Mouse (Mus musculus) T-helper 17 cell (primary cell): ENCODE results near the gene Trp53i13.
"Not testable (repeated sequence)": the region's sequence is repeated elsewhere in the genome, so short reads cannot be mapped to it uniquely, and the experiment has no call there.

Experiments
- in situ Hi-C, 2 experiments: fragments of 300-600 bp; cut with MboI, MseI; formaldehyde crosslinking; loops; 1 replicate in 1 of 2; 2 replicates in 1 of 2; pipeline ENCODE4 v1.15.1; 2025; ENCODE audit warnings: high pct_unique_total_duplicates in 2 of 2

Trp53i13 gene

DNA sequence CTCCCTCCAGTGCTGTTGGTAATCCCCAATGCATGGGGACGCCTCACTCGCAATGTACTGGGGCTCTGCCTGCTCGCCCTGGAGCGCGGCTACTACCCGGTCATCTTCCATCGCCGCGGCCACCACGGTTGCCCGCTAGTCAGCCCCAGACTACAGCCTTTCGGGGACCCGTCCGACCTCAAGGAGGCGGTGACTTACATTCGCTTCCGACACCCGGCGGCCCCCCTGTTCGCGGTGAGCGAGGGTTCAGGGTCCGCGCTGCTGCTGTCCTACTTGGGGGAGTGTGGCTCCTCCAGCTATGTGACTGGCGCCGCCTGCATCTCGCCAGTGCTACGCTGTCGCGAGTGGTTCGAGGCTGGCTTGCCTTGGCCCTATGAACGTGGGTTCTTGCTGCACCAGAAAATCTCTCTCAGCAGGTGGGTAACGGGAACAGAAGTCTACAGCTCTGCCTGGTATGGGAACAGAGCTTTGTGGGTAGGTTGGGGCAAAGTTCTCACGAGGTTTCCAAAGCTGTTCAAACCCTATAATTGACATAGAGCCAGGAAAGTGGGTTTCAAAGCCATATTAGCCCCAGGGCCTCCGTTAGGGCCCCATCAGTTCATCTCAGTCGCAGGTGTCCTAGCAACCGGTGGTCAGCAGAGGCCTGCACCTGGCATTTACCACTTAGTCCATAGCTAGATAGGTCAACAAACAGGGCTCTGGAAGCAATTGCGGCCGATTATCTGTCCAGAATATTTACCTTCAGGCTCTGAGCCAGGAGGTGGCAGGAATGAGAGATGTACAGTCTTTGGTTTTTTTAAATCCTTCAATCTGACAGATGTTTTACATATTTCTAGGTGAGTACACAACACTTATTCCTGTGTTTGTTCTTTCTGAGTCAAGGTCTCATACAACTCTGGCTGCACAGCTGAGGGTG is at the start of gene Trp53i13:
Trp53i13 (minus strand) TSS at position 344 of the 916 bp plus-strand sequence.
- in situ Hi-C loops = no loop called here

DNA sequence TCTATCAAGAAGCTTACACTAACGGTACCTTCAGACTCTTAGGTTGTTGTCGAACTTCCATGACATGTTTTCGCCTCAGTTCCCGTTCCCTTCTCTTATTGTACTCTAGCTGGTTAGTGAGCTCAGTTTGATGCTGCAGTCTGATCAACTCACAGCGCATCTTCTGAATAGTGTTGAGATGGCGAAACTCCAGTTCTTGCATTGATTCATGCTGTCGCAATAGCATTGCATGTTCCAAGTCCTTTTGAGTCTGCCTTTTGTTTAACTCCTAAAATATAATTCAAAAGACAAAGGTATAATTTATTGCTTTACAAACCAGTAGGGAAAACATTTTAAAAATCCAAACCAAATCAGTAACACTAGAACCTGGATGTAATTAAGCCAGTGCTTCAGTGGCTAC is 29.5 kb upstream of the Trp53i13 start:
- in situ Hi-C loops = loop anchor here in 1 of 2 experiments (10.0 kb wide), 1 partner anchor 760 kb away; no protein-coding TSS in a partner anchor

DNA sequence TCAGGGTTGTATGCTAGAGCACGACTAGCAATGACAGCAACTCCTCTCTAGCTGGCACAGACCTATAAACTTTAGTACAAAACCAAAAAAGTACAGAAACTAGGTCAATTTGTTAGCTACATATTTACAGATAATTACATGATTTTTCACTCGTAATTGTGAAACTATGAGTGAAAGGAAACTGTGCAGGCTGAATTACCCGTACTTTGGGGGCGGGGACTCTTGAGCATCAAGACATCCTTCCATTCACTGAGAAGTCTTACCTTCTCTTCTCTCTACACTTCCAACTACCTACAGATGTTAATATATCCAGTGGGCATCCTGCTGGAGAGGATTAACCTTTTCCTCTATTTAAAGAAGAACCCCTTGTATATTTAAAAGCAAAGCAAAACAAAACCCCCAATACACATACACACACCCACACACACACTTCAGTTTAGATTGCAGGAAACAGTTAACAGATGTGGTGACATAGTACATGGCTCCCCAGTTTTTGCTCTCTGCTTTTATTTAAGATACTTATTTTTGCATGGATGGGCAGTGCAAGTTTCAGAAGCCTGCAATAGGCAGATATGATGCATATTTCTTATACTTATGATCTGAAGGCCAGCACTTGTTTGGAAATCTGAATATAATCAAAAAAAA is 16.5 kb upstream of the Trp53i13 start:
- in situ Hi-C loops = no loop called here

DNA sequence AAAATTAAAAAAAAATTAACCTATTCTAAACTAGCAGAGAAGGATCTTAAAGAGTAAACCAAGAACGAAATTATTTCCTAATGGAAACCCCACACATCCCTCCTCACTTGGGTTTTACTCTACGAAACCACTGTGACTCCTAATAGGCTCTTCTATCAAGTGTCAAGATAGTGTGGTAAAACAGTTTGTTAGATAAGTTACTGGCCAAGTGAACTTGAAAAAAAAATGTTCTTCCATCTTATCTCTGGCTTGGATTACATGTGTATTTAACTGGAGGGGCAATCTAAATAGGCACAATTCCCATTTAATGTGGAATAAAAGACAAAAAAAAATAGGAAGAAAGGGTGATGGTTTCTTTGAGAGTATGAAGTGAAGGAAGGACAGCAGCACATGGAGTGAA is 15.1 kb upstream of the Trp53i13 start:
- in situ Hi-C loops = no loop called here

DNA sequence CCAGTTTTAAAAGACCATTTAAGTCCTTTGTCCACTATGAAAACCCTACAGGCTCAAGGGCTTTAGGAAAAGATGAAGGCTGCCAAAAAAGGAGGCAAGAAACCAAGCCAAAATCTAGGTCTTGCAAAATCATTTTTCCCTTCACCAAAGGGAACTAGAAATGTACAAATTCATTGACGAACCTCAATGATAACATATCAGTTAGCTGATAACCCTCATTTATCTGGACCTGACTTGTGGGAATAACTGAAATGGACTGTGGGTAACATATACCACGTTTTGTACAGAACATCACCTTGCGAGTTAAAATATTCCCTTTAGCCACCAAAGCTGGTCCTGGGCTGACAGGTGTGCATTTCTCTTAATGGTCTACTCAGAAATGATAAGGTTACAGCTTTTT is 13.9 kb upstream of the Trp53i13 start:
- in situ Hi-C loops = no loop called here

DNA sequence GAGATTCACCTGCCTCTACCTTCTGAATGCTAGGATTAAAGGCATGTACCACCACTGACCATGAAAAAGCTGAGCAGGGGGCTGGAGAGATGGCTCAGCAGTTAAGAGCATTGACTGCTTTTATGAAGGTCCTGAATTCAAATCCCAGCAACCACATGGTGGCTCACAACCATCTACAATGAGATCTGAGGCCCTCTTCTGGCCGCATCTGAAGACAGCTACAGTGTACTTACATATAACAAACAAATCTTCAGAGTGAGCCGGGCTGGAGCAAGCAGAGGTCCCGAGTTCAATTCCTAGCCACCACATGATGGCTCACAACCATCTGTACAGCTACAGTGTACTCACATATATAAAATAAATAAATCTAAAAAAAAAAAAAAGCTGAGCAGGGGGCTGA is 12.6 kb upstream of the Trp53i13 start:
- in situ Hi-C loops = not testable (repeated sequence)

DNA sequence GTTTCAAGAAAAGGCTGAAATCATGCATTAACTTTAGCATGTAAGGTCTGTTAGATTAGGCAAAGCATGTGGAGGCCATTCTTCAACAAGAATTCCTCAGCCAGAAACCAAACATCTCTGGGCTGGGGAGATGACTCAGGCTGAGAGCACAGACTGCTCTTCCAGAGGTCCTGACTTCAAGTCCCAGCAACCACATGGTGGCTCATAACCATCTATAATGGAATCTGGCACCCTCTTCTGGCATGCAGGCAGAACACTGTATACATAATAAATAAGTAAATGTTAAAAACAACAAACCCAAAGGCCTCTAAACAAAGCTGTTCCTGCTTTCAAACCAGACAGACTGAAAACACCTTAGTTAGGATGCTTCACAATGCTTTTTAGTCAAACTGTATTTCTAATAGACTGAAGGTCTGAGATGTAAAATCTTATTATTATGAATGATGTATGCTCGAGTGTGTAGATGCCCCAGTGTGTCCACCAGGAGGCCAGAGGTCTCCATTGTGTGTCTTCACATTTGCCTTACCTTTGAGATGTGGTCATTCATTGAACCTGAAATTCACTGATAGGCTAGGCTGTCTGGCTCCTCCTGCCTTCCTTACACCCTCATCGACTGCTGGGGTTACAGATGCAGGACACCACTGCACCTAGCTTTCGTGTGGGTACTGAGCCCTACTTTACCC is 10.2 kb upstream of the Trp53i13 start:
- in situ Hi-C loops = no loop called here

DNA sequence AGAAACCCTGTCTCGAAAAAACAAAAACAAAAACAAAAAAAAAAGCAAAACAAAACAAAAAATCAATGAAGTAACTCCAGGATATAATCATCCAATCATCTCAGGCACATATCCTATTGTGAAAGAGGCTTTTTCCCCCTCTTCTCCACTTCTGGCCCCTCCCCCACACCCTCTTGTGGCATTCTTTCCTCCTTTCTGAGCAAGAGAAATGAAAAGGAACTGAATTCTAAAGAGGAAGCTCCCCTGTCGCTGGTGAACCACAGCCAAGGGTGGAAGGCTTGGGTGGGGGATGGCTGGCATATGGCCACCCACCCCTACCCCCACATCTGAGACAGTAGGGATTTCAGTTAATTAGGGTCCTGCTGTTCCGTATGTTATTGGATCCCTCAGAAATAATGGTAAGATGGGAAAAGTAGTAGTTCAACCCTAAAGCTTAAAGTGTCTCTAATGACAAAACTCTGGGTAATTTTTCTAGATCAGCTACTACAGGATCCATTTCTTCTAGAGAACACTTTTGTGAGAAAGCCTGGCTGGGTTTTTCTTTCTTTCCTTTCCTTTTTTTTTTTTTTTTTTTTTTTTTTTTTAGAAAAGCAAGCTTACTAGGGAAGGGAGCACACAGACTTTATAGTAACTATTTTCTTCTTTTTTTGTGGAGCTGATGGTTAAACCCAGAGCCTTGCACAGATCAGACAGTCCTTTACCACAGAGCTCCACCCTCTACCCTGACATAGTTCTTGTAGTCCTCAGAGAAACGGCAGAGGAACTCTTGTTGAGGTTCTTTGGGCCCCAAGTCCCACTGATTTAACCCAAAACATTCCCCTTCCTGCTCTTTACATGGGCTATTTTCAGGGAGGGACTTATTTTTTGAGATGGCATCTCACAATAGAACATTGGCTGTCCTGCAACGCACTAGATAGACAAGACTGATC is 5.1 kb upstream of the Trp53i13 start:
- in situ Hi-C loops = no loop called here

DNA sequence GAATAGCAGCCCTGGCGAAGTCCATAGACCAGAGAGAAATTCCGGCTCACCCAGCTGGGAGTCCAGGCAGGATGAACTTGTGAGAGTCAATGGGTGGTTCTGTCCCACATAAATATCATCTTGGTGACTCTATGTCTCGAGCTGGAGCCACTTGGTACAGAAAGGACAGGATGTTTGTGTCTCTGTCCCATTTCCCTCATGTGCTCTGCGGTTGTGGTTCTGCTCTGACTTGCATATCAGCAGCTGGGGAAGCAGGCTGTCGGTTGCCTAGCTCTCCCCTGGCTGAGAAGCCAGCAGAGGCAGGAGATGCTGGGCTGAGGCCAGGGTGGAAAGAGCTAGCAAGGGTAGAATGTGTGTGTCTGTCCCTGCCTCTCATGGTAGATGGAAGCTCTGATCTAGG is 3.3 kb upstream of the Trp53i13 start, which contains the start of gene Gm10392:
Gm10392 (minus strand) TSS at position 156 of the 400 bp plus-strand sequence.
- in situ Hi-C loops = no loop called here

DNA sequence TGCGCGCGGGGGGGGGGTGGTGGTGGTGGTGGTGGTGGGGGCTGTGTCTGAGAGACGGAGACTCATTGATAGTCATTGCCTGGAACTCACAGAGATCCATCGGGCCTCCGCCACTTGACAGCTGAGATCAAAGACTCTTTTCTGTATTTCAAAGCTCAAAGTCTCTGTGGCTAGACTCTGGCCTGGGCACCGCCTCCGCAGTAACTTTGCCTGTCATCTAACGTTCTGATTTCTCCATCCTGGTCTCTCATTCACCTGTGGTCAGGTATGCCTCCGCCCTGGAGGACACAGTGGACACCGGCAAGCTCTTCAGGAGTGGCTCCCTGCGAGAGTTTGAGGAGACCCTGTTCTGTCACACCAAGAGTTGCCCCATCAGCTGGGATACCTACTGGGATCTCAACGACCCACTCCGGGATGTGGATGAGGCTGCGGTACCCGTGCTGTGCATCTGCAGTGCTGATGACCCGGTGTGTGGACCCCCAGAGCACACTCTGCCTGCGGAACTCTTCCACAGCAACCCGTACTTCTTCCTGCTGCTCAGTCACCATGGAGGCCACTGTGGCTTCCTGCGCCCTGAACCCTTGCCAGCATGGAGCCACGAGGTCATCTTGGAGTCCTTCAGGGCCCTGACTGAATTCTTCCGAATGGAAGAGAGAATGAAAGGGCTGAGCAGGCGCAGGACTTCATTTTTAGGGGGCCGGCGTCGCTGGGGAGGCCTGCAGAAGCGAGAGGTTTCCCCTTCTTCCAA is 2.4 kb upstream of the Trp53i13 start:
- in situ Hi-C loops = no loop called here

DNA sequence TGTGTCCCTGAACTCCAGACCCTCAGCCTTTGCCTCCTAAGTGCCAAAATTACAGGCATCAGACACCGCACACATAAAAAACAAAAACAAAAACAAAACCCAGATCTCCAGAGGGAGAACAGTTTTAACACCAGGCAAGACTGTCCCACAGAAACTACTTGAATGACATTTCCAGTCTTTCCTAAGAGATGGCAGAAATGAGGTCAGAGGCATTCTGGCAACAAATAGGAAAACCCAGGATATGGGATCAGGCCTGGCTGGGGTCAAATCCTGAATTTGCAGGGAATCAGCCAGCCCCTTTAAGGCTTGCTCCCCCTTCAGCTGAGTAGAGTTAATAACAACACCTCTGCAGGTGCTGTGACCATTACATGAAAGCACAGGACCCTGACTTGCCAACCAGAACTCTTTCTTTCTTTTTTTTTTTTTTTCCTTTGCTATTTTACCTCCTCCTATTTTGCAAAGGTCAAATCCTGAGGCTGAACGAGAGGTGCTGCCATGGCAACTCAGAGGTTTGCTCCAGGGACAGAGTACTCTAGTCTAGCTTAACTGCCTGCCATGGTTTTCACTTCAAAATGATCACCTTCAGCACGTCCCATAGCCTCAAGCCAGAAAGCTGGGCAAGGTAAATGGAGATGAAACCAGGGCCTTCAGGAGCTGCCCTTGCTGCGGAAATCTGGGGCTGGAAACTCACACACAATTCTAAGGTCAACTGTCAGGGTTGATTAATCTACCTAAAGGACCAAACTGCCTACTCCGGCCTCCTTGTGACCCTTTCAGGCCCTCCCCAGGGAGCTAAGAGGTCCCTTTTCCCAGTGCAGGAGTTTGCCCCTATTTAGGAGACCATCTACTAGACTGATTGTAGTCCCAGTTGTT is 1.0 kb upstream of the Trp53i13 start:
- in situ Hi-C loops = no loop called here

DNA sequence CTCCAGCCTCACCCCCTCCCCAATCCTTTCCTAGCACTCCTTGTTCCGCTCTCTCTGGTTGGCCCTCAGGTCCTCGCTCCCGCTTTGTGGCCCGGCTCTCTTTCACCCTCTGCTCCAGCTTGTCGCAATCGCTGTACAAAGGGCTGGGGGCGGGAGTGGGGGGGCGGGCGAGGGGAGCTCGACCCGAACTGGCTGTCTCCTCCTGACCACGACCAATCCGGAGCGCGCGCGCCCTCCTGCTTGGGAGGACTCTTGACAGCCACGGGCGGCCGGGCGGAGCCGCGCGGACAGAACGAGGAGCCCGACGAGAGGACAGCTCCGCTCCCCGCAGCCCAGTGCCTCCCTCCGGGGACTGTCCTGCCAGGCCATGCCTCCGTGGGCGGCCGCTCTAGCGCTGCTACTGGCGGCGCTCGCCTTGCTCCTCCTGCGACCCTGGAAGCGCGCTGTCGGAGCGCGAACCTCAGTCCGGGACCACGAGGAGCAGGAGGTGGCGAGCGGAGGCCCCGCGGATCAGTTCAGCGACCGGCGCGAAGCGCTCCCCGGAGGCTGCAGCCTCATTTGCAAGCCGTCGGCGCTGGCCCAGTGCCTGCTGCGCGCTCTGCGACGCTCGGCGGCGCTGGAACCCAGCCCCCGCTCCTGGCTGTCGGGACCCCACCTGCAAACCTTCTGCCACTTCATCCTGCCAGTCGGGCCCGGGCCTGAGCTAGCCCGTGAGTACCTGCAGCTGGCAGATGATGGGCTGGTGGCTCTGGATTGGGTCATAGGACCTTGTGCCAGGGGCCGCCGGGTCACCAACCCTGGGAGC is 746 bp downstream of the Trp53i13 start, which contains the start of gene Abhd15:
Abhd15 (plus strand) TSS at position 290 of the 805 bp plus-strand sequence.
- in situ Hi-C loops = no loop called here

DNA sequence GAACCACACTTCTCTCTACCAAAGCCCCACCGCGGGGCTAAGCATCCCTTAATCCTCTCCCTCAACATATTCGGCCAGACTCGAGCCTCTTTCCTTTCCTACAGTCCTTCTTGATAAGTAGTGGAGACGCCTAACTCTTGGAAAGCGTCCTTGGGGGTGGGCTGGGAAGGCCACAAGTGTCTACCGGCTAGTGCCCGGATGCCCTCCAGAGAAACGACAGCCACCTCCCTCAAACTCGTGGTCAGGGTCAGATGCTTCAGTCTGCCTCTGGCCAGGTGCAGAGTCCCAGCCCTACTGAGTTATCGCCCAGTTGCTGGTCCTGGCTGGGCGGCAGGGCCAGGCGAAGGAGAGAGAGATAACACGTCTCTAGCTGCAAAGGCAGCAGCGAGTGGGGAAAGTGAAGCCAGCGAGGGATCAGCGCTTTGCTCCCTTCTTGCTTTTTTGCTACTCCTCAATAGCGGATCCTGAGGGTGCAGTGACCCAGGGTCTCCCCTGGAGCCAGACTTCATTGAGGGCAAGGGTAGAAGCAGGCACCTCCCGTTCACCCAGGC is 1.4 kb downstream of the Trp53i13 start:
- in situ Hi-C loops = no loop called here

DNA sequence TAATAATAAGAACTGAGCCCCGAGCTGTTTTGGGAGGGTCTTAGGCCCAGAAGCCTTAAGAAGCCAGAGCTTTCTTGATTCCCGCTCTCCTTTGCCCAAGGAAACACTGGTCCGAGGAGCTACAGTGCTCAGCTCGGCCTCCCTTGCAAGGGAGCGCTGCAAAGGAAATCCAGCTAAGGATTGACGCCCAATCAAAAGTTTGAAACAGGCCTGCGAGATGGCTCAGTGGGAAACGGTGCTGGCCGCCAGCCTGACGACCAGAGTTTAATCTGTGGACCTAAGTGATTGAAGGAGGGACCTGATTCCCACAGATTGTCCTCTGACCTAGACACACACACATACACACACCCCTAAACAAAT is 2.0 kb downstream of the Trp53i13 start:
- in situ Hi-C loops = no loop called here

DNA sequence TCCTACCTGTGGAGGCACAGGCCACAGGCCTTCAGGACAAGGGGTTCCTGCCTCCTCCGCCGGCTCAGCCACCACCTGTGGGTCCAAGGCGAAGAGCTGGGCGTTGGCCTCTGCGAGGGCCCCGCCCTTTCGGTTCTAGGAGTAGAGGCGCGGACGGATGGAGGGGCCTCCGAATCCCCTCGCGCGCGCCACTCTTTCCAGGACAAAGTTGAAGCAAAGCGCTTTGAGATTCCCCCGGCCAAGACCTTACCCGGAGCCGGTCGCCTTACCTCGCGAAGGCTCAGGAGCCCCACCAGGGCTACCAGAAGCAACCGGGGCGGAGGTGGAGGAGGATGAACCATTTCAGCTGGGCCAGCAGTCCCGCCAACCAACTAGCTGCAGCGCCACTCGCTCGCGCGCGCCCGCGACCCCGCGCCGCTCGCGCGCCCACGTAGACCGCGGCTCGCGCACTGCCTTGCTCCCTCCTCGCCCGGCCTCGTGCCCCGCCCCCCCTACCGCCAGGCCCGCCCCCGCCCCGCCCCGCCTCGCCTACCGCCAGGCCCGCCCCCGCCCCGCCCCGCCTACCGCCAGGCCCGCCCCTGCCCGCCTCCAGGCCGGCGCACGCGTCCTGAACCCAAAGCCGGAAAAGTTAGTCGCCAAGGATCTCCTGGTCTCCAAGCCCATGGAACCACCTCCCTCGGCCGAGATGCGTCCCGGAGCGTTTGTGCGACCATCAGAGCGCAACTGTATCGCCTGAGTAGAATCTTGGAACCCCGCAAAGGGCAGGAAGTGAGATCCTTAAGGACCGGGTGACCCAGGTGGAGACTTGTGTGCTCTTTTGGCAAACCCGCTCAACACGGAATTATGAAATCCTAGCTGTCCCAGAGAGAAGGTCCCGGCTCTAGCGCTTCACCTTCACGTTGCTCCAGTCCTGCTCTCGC is 2.6 kb downstream of the Trp53i13 start:
- in situ Hi-C loops = no loop called here

DNA sequence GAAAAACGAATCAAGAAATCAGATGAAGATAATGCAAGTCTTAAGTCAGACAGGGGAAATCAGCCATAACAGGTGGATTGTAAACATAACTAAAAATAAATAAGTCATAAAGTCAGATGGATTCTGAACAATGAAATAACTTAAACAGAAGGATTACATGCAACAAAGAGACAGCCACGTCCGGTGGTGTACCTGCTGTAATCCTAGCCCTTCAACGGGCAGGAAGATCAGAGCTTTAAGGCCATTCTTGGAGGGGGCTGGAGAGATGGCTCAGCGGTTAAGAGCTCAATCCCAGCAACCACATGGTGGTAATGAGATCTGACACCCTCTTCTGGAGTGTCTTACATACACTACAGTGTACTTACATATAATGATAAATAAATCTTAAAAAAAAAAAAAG is 4.4 kb downstream of the Trp53i13 start:
- in situ Hi-C loops = no loop called here
